Mouse (Mus musculus) liver, adult 2 months (tissue): Measurements from ENCODE around the gene Ltbp1. TPM values are rescaled to one million over a fixed set of nuclear protein-coding genes. Genes with fewer than 3 reads are reported as not detected.

Experiments used
- DNase-seq: peaks from one replicate; pipeline ENCODE4 v3.0.0-alpha.2; 2011; ENCODE audit warnings: low read depth, low spot score; ENCODE audit errors: extremely low read depth
- H3K27ac ChIP-seq: fragments of 200-500 bp; replicated peaks from 2 replicates; pipeline ENCODE4 v1.5.1; 2012; ENCODE audit warnings: low read depth, mild to moderate bottlenecking, control low read depth, inconsistent platforms, low read length; ENCODE audit not compliant: insufficient read depth
- H3K27me3 ChIP-seq: fragments of 200-500 bp; 2 replicates; pipeline ENCODE4 v1.6.1; 2012; ENCODE audit warnings: mild to moderate bottlenecking, moderate library complexity, low read length, inconsistent platforms; ENCODE audit not compliant: control insufficient read depth, insufficient read depth
- H3K36me3 ChIP-seq: fragments of 200-500 bp; 2 replicates; pipeline ENCODE4 v1.6.1; 2012; ENCODE audit warnings: low read length, inconsistent platforms; ENCODE audit not compliant: control insufficient read depth, insufficient read depth
- H3K4me1 ChIP-seq: fragments of 200-500 bp; 2 replicates; pipeline ENCODE4 v1.6.1; 2011; ENCODE audit warnings: low read length; ENCODE audit not compliant: control insufficient read depth, insufficient read depth
- H3K4me3 ChIP-seq: fragments of 200-500 bp; 2 replicates; pipeline ENCODE4 v1.5.1; 2011; ENCODE audit warnings: low read depth, mild to moderate bottlenecking, control low read depth, low read length, moderate library complexity; ENCODE audit not compliant: insufficient read depth
- H3K79me2 ChIP-seq: fragments of 200-500 bp; 2 replicates; pipeline ENCODE4 v1.6.1; 2012; ENCODE audit warnings: inconsistent platforms, mild to moderate bottlenecking, low read length, moderate library complexity; ENCODE audit not compliant: control insufficient read depth, insufficient read depth
- H3K9ac ChIP-seq: fragments of 200-500 bp; 2 replicates; pipeline ENCODE4 v1.6.1; 2012; ENCODE audit warnings: low read depth, mild to moderate bottlenecking, control low read depth, inconsistent platforms, low read length
- CTCF ChIP-seq: fragments of 200-500 bp; IDR thresholded peaks from 2 replicates; pipeline ENCODE4 v1.5.1; 2011; ENCODE audit warnings: low read depth, low read length, control low read depth
- POLR2A ChIP-seq: fragments of 200-500 bp; IDR thresholded peaks from 2 replicates; pipeline ENCODE4 v1.6.1; 2011; ENCODE audit warnings: low read length, control low read depth; ENCODE audit not compliant: insufficient read depth; ENCODE audit errors: extremely low read depth
- WGBS: fragments of 180-500 bp; shearing (Covaris S2); methylation state at CpG from one replicate; pipeline ENCODE4 v1.1.7; 2018; 5-methylcytosine and 5-hydroxymethylcytosine counted together
- polyA plus RNA-seq: library from polyadenylated mRNA; depleted of rRNA; stranded (reverse); fragments of >200 nt; gene quantifications from 2 replicates; pipeline ENCODE4 v1.2.3, GENCODE M21; 2012
- total RNA-seq: library from RNA; depleted of rRNA; stranded (reverse); fragments of >200 nt; gene quantifications from 2 replicates; pipeline ENCODE4 v1.2.3, GENCODE M21; 2014

Ltbp1 gene
- total and polyA plus RNA-seq, 2 experiments: 1.1 to 1.5 TPM

GRCm38 (mm10) chr17:75087296-75087941 is 82.1 kb downstream of the Ltbp1 start:
- 62% methylated on average over 10 of the region's 10 CpGs for WGBS
- Histone ChIP-seq H3K4me3 (no peak overlapping the region), H3K79me2 (no peaks in the 10 kb centered on the region), H3K27ac (no peak overlapping the region), H3K4me1 (no peaks in the 10 kb centered on the region), H3K36me3 (no peaks in the 10 kb centered on the region), H3K27me3 (no peaks in the 10 kb centered on the region), H3K9ac (no peak overlapping the region)
- TF ChIP-seq POLR2A: no peak
- TF ChIP-seq CTCF: no peak
- DNase-seq: no peak

GRCm38 (mm10) chr17:75088232-75088631 is 82.9 kb downstream of the Ltbp1 start:
- Histone ChIP-seq H3K27me3 (no peaks in the 10 kb centered on the region), H3K36me3 (no peaks in the 10 kb centered on the region), H3K4me3 (no peak overlapping the region), H3K9ac (no peak overlapping the region), H3K27ac (no peak overlapping the region), H3K4me1 (no peaks in the 10 kb centered on the region), H3K79me2 (no peaks in the 10 kb centered on the region)
- 81% methylated on average over 4 of the region's 4 CpGs for WGBS
- DNase-seq: no peak
- TF ChIP-seq CTCF: no peak
- no peak for TF ChIP-seq POLR2A

GRCm38 (mm10) chr17:75088727-75089126 is 83.4 kb downstream of the Ltbp1 start:
- 85% methylated on average over 11 of the region's 11 CpGs for WGBS
- no peak overlapping the region for H3K4me3 ChIP-seq
- H3K27me3 ChIP-seq: no peaks in the 10 kb centered on the region
- no peak for DNase-seq
- no peak overlapping the region for H3K27ac ChIP-seq
- H3K36me3 ChIP-seq: no peaks in the 10 kb centered on the region
- TF ChIP-seq CTCF: no peak
- TF ChIP-seq POLR2A: no peak
- no peak overlapping the region for H3K9ac ChIP-seq
- no peaks in the 10 kb centered on the region for H3K79me2 ChIP-seq
- no peaks in the 10 kb centered on the region for H3K4me1 ChIP-seq

GRCm38 (mm10) chr17:75090556-75090955 is 85.2 kb downstream of the Ltbp1 start:
- no peak overlapping the region for H3K27ac ChIP-seq
- H3K27me3 ChIP-seq: no peaks in the 10 kb centered on the region
- H3K36me3 ChIP-seq: no peaks in the 10 kb centered on the region
- no peaks in the 10 kb centered on the region for H3K4me1 ChIP-seq
- 60% methylated on average over 6 of the region's 6 CpGs for WGBS
- H3K79me2 ChIP-seq: no peaks in the 10 kb centered on the region
- H3K9ac ChIP-seq: no peak overlapping the region
- DNase-seq: no peak
- H3K4me3 ChIP-seq: no peak overlapping the region
- TF ChIP-seq POLR2A: no peak

- TF ChIP-seq POLR2A (no peak), CTCF (no peak)
- Histone ChIP-seq H3K9ac (no peak overlapping the region), H3K27me3 (no peaks in the 10 kb centered on the region), H3K4me1 (no peaks in the 10 kb centered on the region), H3K4me3 (no peak overlapping the region), H3K36me3 (no peaks in the 10 kb centered on the region), H3K79me2 (no peaks in the 10 kb centered on the region), H3K27ac (no peak overlapping the region)
- DNase-seq: no peak
- 75% methylated on average over 3 of the region's 3 CpGs for WGBS
These were observed 88.2 kb downstream of the Ltbp1 start for GRCm38 (mm10) chr17:75093563-75093962.

- WGBS: 88% methylated on average over 9 of the region's 9 CpGs
- Histone ChIP-seq H3K27ac (no peak overlapping the region), H3K4me3 (no peak overlapping the region), H3K4me1 (no peaks in the 10 kb centered on the region), H3K79me2 (no peaks in the 10 kb centered on the region), H3K27me3 (no peaks in the 10 kb centered on the region), H3K9ac (no peak overlapping the region), H3K36me3 (no peaks in the 10 kb centered on the region)
- no peak for DNase-seq
- no peak for TF ChIP-seq CTCF
- no peak for TF ChIP-seq POLR2A
These were observed 89.2 kb downstream of the Ltbp1 start for GRCm38 (mm10) chr17:75094591-75094990.
